Mouse (Mus musculus) lung, postnatal 0 days (tissue): ENCODE data around the gene Pdlim1. TPM values are rescaled to one million over a fixed set of nuclear protein-coding genes. Genes with fewer than 3 reads are reported as not detected.
"Not testable (repeated sequence)": the region's sequence is repeated elsewhere in the genome, so short reads cannot be mapped to it uniquely, and the experiment has no call there.

Experiments used
- ATAC-seq: fragments of 200-750 bp; cut with Nextera tagmentation; 2 replicates; pipeline ENCODE4 v1.8.0; 2017; ENCODE audit warnings: moderate library complexity
- DNase-seq: peaks from one replicate; pipeline ENCODE4 v3.0.0-alpha.2; 2016; ENCODE audit warnings: low spot score
- H3K27ac ChIP-seq: fragments of 300-500 bp; sonication (generic); 2 replicates; pipeline ENCODE4 v1.5.1; 2014; ENCODE audit warnings: antibody characterized with exemption, mild to moderate bottlenecking, low read length, mixed read lengths
- H3K27me3 ChIP-seq: fragments of 300-500 bp; sonication (generic); replicated peaks from 2 replicates; pipeline ENCODE4 v1.6.1; 2014; ENCODE audit warnings: low read length, mixed read lengths; ENCODE audit not compliant: insufficient read depth
- H3K36me3 ChIP-seq: fragments of 300-500 bp; sonication (generic); 2 replicates; pipeline ENCODE4 v1.6.1; 2014; ENCODE audit warnings: low read length, mixed read lengths; ENCODE audit not compliant: insufficient read depth
- H3K4me1 ChIP-seq: fragments of 300-500 bp; sonication (generic); 2 replicates; pipeline ENCODE4 v1.6.1; 2014; ENCODE audit warnings: antibody characterized with exemption, low read depth, low read length, mixed read lengths; ENCODE audit not compliant: insufficient read depth
- H3K4me2 ChIP-seq: fragments of 300-500 bp; sonication (generic); replicated peaks from 2 replicates; pipeline ENCODE4 v1.6.1; 2014; ENCODE audit warnings: low read depth, mild to moderate bottlenecking, low read length, moderate library complexity, mixed read lengths
- H3K4me3 ChIP-seq: fragments of 300-500 bp; sonication (generic); 2 replicates; pipeline ENCODE4 v1.5.1; 2014; ENCODE audit warnings: low read depth, low read length
- H3K9ac ChIP-seq: fragments of 300-500 bp; sonication (generic); replicated peaks from 2 replicates; pipeline ENCODE4 v1.6.1; 2014; ENCODE audit warnings: low read depth, mild to moderate bottlenecking
- H3K9me3 ChIP-seq: fragments of 300-500 bp; sonication (generic); 2 replicates; pipeline ENCODE4 v1.6.1; 2016; ENCODE audit warnings: low read length, mixed read lengths
- CTCF ChIP-seq: IDR thresholded peaks from 2 replicates; pipeline ENCODE4 v1.5.1; 2016; ENCODE audit warnings: antibody characterized with exemption, mild to moderate bottlenecking
- EP300 ChIP-seq: IDR thresholded peaks from 2 replicates; pipeline ENCODE4 v1.6.1; 2016; ENCODE audit warnings: antibody characterized with exemption, mild to moderate bottlenecking, control low read depth
- WGBS: fragments of 180-500 bp; shearing (Covaris S2); extraction: QIAGEN DNeasy Blood & Tissue Kit; methylation state at CpG from one replicate; pipeline ENCODE4 v1.1.7; 2014; 5-methylcytosine and 5-hydroxymethylcytosine counted together
- polyA plus RNA-seq: library from polyadenylated mRNA; unstranded; fragments of >200 nt; fragmentation: Nextera tagmentation; extraction: Ambion mirVana; gene quantifications from 2 replicates; pipeline ENCODE4 v1.2.1, GENCODE M21; 2015

Gene Pdlim1
- polyA plus RNA-seq, 1 experiment from 2014 or later, result 147 TPM

GRCm38 (mm10) chr19:40231825-40232541, 39.7 kb downstream of the Pdlim1 start:
- peak; percentile 48 for TF ChIP-seq CTCF
- TF ChIP-seq EP300, result no peak
- no peak overlapping the region for H3K9ac ChIP-seq
- no peak overlapping the region for H3K27ac ChIP-seq
- no peak overlapping the region for H3K4me3 ChIP-seq
- 76% methylated on average over 7 of the region's 7 CpGs for WGBS
- H3K9me3 ChIP-seq, result no peaks in the 10 kb centered on the region
- H3K27me3 ChIP-seq, result no peaks in the 10 kb centered on the region
- no peaks in the 10 kb centered on the region for H3K4me1 ChIP-seq
- DNase-seq, result peak; percentile 24
- H3K36me3 ChIP-seq, result no peaks in the 10 kb centered on the region
- no peak overlapping the region for H3K4me2 ChIP-seq
- no peak for ATAC-seq

- no peak for TF ChIP-seq EP300
- TF ChIP-seq CTCF, result no peak
- DNase-seq, result no peak
- Histone ChIP-seq H3K9me3 (no peaks in the 10 kb centered on the region), H3K27ac (no peak overlapping the region), H3K4me3 (no peak overlapping the region), H3K4me1 (no peaks in the 10 kb centered on the region), H3K9ac (no peak overlapping the region), H3K36me3 (no peaks in the 10 kb centered on the region), H3K27me3 (no peaks in the 10 kb centered on the region), H3K4me2 (no peak overlapping the region)
- ATAC-seq, result no peak
- WGBS, result 72% methylated on average over 13 of the region's 13 CpGs
Measured at GRCm38 (mm10) chr19:40231074-40231738, 40.4 kb downstream of the Pdlim1 start.

- Histone ChIP-seq H3K9me3 (no peaks in the 10 kb centered on the region), H3K4me2 (no peak overlapping the region), H3K9ac (no peak overlapping the region), H3K27ac (no peak overlapping the region), H3K36me3 (no peaks in the 10 kb centered on the region), H3K4me3 (no peak overlapping the region), H3K4me1 (no peaks in the 10 kb centered on the region), H3K27me3 (no peaks in the 10 kb centered on the region)
- no peak for ATAC-seq
- WGBS, result 85% methylated on average over 12 of the region's 12 CpGs
- DNase-seq, result no peak
- TF ChIP-seq EP300 (no peak), CTCF (no peak)
Measured at GRCm38 (mm10) chr19:40226516-40227151, 45.0 kb downstream of the Pdlim1 start.

- Histone ChIP-seq H3K4me3 (no peak overlapping the region), H3K4me1 (no peaks in the 10 kb centered on the region), H3K9me3 (no peaks in the 10 kb centered on the region), H3K4me2 (no peak overlapping the region), H3K27me3 (no peaks in the 10 kb centered on the region), H3K36me3 (no peaks in the 10 kb centered on the region), H3K9ac (no peak overlapping the region), H3K27ac (no peak overlapping the region)
- TF ChIP-seq EP300, result no peak
- no peak for TF ChIP-seq CTCF
- WGBS, result 63% methylated on average over 5 of the region's 5 CpGs
- ATAC-seq (no peak), DNase-seq (no peak)
Measured at GRCm38 (mm10) chr19:40225761-40226110, 45.9 kb downstream of the Pdlim1 start.

- no peaks in the 10 kb centered on the region for H3K4me1 ChIP-seq
- WGBS, result 66% methylated on average over 5 of the region's 5 CpGs
- TF ChIP-seq EP300 (no peak), CTCF (peak; percentile 83)
- H3K27ac ChIP-seq, result no peak overlapping the region
- H3K36me3 ChIP-seq, result no peaks in the 10 kb centered on the region
- ATAC-seq (peak; percentile 50; the same call in 1 of the 2 replicates), DNase-seq (peak; percentile 72)
- no peak overlapping the region for H3K4me2 ChIP-seq
- H3K9ac ChIP-seq, result no peak overlapping the region
- no peaks in the 10 kb centered on the region for H3K9me3 ChIP-seq
- no peak overlapping the region for H3K4me3 ChIP-seq
- H3K27me3 ChIP-seq, result no peaks in the 10 kb centered on the region
Measured at GRCm38 (mm10) chr19:40225102-40225760, 46.4 kb downstream of the Pdlim1 start.

- not testable (repeated sequence) for DNase-seq, H3K4me1 ChIP-seq, H3K9ac ChIP-seq, H3K27ac ChIP-seq, H3K36me3 ChIP-seq, H3K9me3 ChIP-seq, H3K27me3 ChIP-seq, H3K4me2 ChIP-seq, H3K4me3 ChIP-seq, ATAC-seq
- WGBS, result 94% methylated on average over 9 of the region's 9 CpGs
Measured at GRCm38 (mm10) chr19:40222307-40222706, 49.3 kb downstream of the Pdlim1 start.
